Mouse (Mus musculus) C2C12 (cell line): ENCODE data around the gene Olfr1293-ps. TPM values are rescaled to one million over a fixed set of nuclear protein-coding genes. Genes with fewer than 3 reads are reported as not detected.

Experiments used
- H3K27me3 ChIP-seq: one replicate; pipeline ENCODE4 v1.6.1; 2011; ENCODE audit not compliant: control insufficient read depth, insufficient read depth, insufficient read length
- H3K36me3 ChIP-seq: one replicate; pipeline ENCODE4 v1.6.1; 2011; ENCODE audit not compliant: control insufficient read depth, insufficient read depth
- H3K4me3 ChIP-seq: one replicate; pipeline ENCODE4 v1.5.1; 2011; ENCODE audit warnings: mild to moderate bottlenecking, control low read depth; ENCODE audit not compliant: poor library complexity, insufficient read depth, severe bottlenecking
- H3K79me2 ChIP-seq: one replicate; pipeline ENCODE4 v1.6.1; 2011; ENCODE audit not compliant: control insufficient read depth, insufficient read depth
- H3K79me3 ChIP-seq: one replicate; pipeline ENCODE4 v1.6.1; 2011; ENCODE audit warnings: low read depth, control low read depth
- H3ac ChIP-seq: one replicate; pipeline ENCODE3; 2011; ENCODE audit warnings: low read depth; ENCODE audit not compliant: control insufficient read depth, insufficient read length
- CEBPB ChIP-seq: IDR thresholded peaks from one replicate; pipeline ENCODE4 v1.6.1; 2011; ENCODE audit warnings: low read depth, mild to moderate bottlenecking, control low read depth, moderate library complexity
- CTCF ChIP-seq: IDR thresholded peaks from one replicate; pipeline ENCODE4 v1.5.1; 2011; ENCODE audit not compliant: control insufficient read depth, insufficient read depth, insufficient read length
- FOSL1 ChIP-seq: IDR thresholded peaks from one replicate; pipeline ENCODE4 v1.8.0; 2011; ENCODE audit warnings: mild to moderate bottlenecking, low read length; ENCODE audit not compliant: poor library complexity, insufficient read depth, severe bottlenecking
- MAX ChIP-seq: IDR thresholded peaks from one replicate; pipeline ENCODE4 v1.6.1; 2011; ENCODE audit warnings: mild to moderate bottlenecking, control low read depth
- MYOD1 ChIP-seq: IDR thresholded peaks from one replicate; pipeline ENCODE4 v1.6.1; 2011; ENCODE audit warnings: low read depth; ENCODE audit not compliant: control insufficient read depth, insufficient read length
- MYOG ChIP-seq: IDR thresholded peaks from one replicate; pipeline ENCODE4 v1.6.1; 2011; ENCODE audit not compliant: control insufficient read depth, insufficient read length; ENCODE audit errors: extremely low read depth
- USF1 ChIP-seq: IDR thresholded peaks from one replicate; pipeline ENCODE4 v1.6.1; 2011; ENCODE audit warnings: low read depth, mild to moderate bottlenecking, control low read depth, moderate library complexity
- long read RNA-seq, 2 experiments: library from polyadenylated mRNA; unstranded; transcript quantifications; one replicate each; pipeline ENCODE4 v2.0.0; 2019 to 2020
- polyA plus RNA-seq: library from polyadenylated mRNA; unstranded; fragments of >200 nt; fragmentation: generic; extraction: Trizol; gene quantifications from one replicate; pipeline ENCODE4 v1.2.1, GENCODE M21; 2012; ENCODE audit warnings: missing spikeins

Gene Olfr1293-ps
- not detected for polyA plus RNA-seq
- long read RNA-seq, experiment 1 = 0 reads
- long read RNA-seq, experiment 2 = 0 reads

DNA sequence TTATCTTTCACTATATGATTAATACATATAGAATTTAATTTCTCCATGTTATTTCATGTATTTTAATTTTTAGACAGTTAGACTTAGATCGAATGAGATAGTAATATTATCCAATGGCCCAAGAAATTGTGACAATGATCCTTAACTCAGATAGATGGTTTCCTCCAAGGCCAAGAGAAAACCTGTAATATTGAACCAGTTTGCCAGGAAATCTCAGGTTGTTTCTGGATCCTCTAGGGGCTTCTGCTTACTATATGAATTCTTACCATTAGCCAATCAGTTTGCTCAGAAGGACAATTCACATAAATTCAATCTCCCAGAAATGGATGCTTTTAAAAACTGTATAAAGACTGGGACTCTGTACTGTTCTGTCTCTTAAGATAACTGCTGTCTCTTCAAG is at the start of gene Olfr1293-ps:
Gene Olfr1293-ps (plus strand): TSS at position 301 of the 400 bp plus-strand sequence.
- TF ChIP-seq CEBPB (no peak), CTCF (no peak), FOSL1 (no peak), USF1 (no peak), MAX (no peak), MYOG (no peak), MYOD1 (no peak)
- Histone ChIP-seq H3K36me3 (no peaks in the 10 kb centered on the region), H3K4me3 (no peak within 1 kb of the TSS), H3K27me3 (no peaks in the 10 kb centered on the region), H3K79me3 (no peaks in the 10 kb centered on the region), H3ac (no peak within 1 kb of the TSS), H3K79me2 (no peaks in the 10 kb centered on the region)

DNA sequence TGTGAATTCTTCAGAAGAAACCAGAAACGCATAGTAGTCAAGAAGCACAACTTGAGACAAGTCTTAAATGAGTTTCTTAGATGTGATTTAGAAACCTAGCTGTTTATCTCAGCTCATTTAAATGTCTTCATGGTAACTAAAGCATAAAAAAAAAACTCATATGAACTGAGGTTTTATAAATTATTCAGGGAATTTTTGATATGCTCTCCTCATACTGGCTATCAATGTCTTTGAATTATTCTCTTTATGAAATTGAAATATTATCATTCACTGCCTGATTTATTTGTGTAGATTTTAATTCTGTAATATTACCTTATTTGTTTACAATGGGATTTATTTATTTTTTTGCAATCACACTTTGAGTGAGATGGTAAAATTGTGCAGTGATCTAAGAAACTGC is 44.5 kb upstream of the Olfr1293-ps start, which contains the start of gene Olfr1289:
Gene Olfr1289 (plus strand): TSS at position 301 of the 400 bp plus-strand sequence.
- H3K27me3 ChIP-seq = no peaks in the 10 kb centered on the region
- H3K4me3 ChIP-seq = no peak within 1 kb of the TSS
- no peaks in the 10 kb centered on the region for H3K79me2 ChIP-seq
- H3K36me3 ChIP-seq = no peaks in the 10 kb centered on the region
- no peak within 1 kb of the TSS for H3ac ChIP-seq
- H3K79me3 ChIP-seq = no peaks in the 10 kb centered on the region
- no peak for TF ChIP-seq MYOD1
- TF ChIP-seq CEBPB = no peak
- no peak for TF ChIP-seq MYOG
- no peak for TF ChIP-seq USF1
- no peak for TF ChIP-seq MAX
- TF ChIP-seq CTCF = no peak
- no peak for TF ChIP-seq FOSL1

DNA sequence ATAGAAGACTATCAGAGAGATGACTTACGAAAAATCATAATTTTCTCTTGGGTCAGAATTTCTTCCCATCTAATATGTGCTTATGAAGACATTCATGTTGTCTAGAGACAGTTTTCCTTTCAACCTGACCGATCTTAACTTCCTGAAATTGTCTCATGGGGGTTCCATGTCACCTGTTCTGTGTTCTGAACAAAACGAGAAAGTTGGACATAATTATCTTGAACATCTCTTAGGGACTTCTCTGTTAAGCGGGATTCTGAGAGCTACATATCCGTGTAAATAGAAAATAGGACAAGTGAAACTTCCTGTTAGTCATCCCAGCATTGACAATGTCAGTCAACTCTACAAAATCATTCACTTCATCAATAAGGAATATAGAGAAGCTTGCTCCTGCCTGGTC is 31.3 kb upstream of the Olfr1293-ps start, which contains the start of gene Olfr1290:
Gene Olfr1290 (minus strand): TSS at position 101 of the 400 bp plus-strand sequence.
- no peaks in the 10 kb centered on the region for H3K79me3 ChIP-seq
- H3ac ChIP-seq = no peak within 1 kb of the TSS
- no peaks in the 10 kb centered on the region for H3K36me3 ChIP-seq
- H3K4me3 ChIP-seq = no peak within 1 kb of the TSS
- H3K27me3 ChIP-seq = no peaks in the 10 kb centered on the region
- H3K79me2 ChIP-seq = no peaks in the 10 kb centered on the region
- TF ChIP-seq CTCF (no peak), MAX (no peak), CEBPB (no peak), FOSL1 (no peak)

DNA sequence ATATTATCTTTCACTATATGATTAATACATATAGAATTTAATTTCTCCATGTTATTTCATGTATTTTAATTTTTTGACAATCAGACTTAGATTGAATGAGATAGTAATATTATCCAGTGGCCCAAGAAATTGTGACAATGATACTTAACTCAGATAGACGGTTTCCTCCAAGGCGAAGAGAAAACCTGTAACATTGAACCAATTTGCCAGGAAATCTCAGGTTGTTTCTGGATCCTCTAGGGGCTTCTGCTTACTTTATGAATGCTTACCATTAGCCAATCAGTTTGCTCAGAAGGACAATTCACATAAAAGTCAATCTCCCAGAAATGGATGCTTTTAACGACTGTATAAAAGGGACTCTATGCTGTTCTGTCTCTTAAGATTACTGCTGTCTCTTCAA is 28.1 kb upstream of the Olfr1293-ps start, which contains the start of gene Olfr1291-ps1:
Gene Olfr1291-ps1 (plus strand): TSS at position 301 of the 400 bp plus-strand sequence.
- Histone ChIP-seq H3K27me3 (no peaks in the 10 kb centered on the region), H3ac (no peak within 1 kb of the TSS), H3K79me3 (no peaks in the 10 kb centered on the region), H3K36me3 (no peaks in the 10 kb centered on the region), H3K79me2 (no peaks in the 10 kb centered on the region), H3K4me3 (no peak within 1 kb of the TSS)
- TF ChIP-seq MAX (no peak), FOSL1 (no peak), MYOD1 (no peak), USF1 (no peak), CEBPB (no peak), CTCF (no peak), MYOG (no peak)

DNA sequence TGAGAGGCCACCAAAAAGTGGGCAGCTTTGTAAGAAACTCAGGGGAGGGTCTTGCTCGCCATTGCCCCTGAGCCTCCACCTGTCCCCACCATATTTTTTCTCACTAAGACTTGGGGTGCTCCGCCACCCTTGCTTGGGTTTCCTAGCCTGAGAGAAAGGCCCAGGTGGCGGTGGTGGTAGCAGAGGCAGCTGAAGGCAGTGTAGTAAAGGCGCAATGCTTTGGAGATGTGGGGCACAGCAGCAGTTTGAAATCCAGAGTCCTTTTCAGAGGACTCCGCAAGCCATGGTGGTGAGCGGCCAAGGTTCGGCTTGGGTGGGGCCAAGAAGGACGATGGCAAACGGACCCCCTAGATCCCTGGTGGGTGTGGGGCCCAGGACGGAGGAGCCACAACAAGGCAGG is 7.6 kb upstream of the Olfr1293-ps start:
- H3K36me3 ChIP-seq = no peaks in the 10 kb centered on the region
- no peak overlapping the region for H3K4me3 ChIP-seq
- H3K79me2 ChIP-seq = no peaks in the 10 kb centered on the region
- no peak for TF ChIP-seq MAX
- TF ChIP-seq MYOG = no peak
- TF ChIP-seq CEBPB = no peak
- TF ChIP-seq USF1 = no peak
- TF ChIP-seq FOSL1 = no peak
- no peak for TF ChIP-seq CTCF
- TF ChIP-seq MYOD1 = no peak
- H3K27me3 ChIP-seq = no peaks in the 10 kb centered on the region
- H3ac ChIP-seq = no peak overlapping the region
- no peaks in the 10 kb centered on the region for H3K79me3 ChIP-seq

DNA sequence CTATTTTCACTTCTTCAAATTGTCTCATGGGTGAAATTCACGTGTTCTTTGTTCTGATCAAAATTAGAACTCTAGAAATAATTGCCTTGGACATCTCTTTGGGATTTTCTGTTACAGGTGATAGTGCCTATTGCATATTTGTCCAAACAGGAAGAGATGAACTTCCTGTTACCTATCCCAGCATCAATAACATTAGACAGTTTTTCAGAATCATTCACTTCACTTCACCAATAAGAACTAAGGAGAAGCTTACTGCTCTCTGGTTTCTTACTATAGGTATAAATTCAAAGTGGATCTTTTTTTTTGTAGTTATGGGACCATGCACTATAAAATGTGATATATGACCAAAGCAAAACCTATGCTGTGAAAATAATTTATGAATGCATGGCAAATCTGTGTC is 15.2 kb downstream of the Olfr1293-ps start, which contains the start of gene Olfr1294:
Gene Olfr1294 (minus strand): TSS at position 101 of the 400 bp plus-strand sequence.
- Histone ChIP-seq H3K4me3 (no peak within 1 kb of the TSS), H3K79me3 (no peaks in the 10 kb centered on the region), H3ac (no peak within 1 kb of the TSS), H3K27me3 (no peaks in the 10 kb centered on the region), H3K36me3 (no peaks in the 10 kb centered on the region), H3K79me2 (no peaks in the 10 kb centered on the region)
- TF ChIP-seq CTCF (no peak), USF1 (no peak), FOSL1 (no peak), MYOD1 (no peak), MAX (no peak), MYOG (no peak), CEBPB (no peak)
